Mouse (Mus musculus) heart, adult 2 months (tissue): ENCODE data around the gene Dyrk3.

Source experiments
- CTCF ChIP-seq: fragments of 200-600 bp; IDR thresholded peaks from 2 replicates; pipeline ENCODE4 v1.8.1; 2022; ENCODE audit warnings: antibody characterized with exemption, mild to moderate bottlenecking, moderate library complexity
- EP300 ChIP-seq: fragments of 200-500 bp; IDR thresholded peaks from 2 replicates; pipeline ENCODE4 v1.6.1; 2011; ENCODE audit warnings: low read depth, low read length, control low read depth; ENCODE audit not compliant: insufficient read depth
- POLR2A ChIP-seq: fragments of 200-500 bp; IDR thresholded peaks from 2 replicates; pipeline ENCODE4 v1.6.1; 2011; ENCODE audit warnings: mild to moderate bottlenecking, low read depth, low read length, control low read depth; ENCODE audit not compliant: insufficient read depth

DNA sequence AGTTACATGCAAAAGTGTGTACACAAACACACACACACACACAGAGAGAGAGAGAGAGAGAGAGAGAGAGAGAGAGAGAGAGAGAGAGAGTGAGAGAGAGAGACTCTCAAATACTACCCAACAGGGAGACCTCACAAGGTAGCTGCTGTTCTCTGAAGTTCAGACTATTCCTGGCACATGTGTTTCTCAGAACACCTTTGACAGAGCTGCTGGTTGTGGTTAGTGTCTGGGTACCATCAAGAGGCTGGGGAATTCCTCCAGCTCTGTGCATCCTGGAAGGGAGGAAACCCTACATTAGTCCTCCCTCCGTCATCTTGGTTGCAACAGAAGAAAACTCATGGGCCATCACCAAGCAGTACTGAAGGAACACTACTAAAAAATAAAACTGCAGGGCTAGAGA, 57.5 kb downstream of the Dyrk3 start:
- TF ChIP-seq CTCF, result no peak
- no peak for TF ChIP-seq POLR2A
- no peak for TF ChIP-seq EP300
